Mouse (Mus musculus) thymus, postnatal 0 days (tissue): ENCODE results near the gene Ankrd11. TPM values are rescaled to one million over a fixed set of nuclear protein-coding genes. Genes with fewer than 3 reads are reported as not detected.
"Not testable (repeated sequence)": the region's sequence is repeated elsewhere in the genome, so short reads cannot be mapped to it uniquely, and the experiment has no call there.

Experiments used
- DNase-seq: peaks from one replicate; pipeline ENCODE4 v3.0.0-alpha.2; 2015; ENCODE audit warnings: low spot score
- polyA plus RNA-seq: library from polyadenylated mRNA; unstranded; fragments of >200 nt; fragmentation: Nextera tagmentation; extraction: Ambion mirVana; gene quantifications from 2 replicates; pipeline ENCODE4 v1.2.1, GENCODE M21; 2015

Gene Ankrd11
- 51.4 and 78.6 TPM in 2 replicates for polyA plus RNA-seq

DNA sequence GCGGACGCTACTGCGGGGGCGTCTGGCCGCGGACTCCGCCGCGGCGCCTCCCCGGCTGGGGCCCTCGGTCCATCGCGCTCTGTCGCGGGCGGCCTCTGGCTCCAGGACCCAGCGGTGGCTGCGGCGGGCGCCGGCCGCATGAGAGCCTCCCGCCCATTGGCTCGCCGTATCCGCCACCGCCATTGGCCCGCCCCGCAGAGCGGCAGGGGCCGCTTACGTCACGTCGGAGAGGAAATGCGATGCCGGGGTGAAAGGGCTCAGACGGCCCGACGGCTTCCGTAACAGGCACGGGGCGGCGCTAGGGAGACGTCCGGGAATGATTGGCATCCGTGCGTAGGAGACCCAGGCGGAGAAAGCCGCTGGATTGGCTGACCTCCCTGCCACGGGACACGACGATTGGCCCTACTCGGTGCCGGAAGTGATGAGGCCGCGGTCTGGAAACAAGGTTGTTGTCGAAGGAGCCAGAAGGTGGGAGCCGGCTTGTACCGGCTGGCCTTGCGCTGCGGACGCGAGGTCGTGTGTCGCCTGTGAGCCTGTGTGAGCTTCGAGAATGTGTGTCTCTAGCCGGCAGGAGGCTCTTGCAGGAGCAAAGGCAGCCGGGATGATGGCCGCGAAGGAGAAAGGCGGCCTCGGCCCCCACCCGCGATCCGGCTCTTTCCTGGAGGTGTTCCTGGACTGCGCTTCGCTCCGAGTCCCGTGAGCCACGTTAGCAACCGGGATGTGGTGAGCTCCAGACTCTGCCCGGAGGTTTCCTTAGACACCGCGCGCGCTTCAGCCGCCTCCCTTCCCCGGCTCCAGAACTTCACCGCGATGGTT, at the start of gene Ankrd11:
TSS of gene Ankrd11 (minus strand) at position 120 of the 816 bp plus-strand sequence.
- peak; percentile 100 for DNase-seq

DNA sequence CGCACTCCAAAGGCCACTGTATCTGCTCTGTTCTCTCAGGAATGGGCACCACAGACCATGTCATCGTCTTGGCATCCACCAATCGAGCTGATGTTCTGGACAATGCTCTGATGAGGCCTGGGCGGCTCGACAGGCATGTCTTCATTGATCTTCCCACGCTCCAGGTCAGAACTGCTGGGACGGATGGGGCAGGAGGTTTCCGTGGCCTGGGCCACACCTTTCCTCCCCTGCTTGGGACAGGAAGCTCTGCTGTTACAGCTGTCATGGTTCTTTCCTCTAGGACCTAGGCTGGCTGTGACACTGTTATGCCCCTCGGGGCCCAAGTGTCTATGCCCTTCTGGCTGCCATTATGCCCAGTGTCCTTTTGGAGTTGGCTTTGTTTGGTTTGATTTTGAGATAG, 45.2 kb upstream of the Ankrd11 start:
- DNase-seq = no peak

DNA sequence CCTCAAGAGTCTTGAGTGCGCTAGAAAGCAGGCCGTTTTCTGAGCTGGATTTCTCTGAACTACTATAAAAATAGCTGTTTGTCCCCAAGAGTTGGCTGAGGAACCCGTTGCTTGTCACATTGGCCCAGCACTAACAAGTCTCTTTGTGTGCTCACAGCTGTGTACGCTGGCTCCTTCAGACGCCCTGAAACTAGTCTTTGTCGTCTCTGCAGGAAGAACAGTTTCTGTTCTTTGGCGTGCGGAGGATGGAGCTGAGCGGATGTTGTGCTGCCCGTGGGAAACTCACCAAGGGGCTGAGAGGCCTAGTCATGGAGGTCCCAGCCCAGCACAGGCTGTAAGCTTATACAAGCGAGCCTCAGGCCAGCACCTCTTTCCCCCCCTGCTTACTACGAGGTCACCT, 41.5 kb upstream of the Ankrd11 start:
- DNase-seq = no peak

DNA sequence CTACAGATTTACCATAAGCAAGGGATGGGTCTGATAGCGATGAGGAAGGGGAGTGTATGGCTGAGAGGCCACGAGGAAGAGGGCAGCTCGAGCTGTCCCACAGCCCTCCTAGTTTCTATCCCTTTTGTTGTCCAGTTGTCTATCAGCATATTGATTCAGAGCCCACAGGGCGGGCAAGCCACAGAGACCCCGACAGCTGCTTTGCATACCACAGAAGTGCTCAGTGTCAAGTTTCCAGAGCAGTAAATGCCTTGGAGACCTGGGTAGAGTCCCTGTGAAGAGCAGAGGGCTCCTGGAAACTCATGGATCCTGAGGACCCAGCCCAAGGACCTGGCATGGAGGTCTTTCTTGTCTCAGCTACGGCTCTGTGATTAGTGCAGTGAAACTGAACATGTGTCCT, 40.9 kb upstream of the Ankrd11 start:
- no peak for DNase-seq

DNA sequence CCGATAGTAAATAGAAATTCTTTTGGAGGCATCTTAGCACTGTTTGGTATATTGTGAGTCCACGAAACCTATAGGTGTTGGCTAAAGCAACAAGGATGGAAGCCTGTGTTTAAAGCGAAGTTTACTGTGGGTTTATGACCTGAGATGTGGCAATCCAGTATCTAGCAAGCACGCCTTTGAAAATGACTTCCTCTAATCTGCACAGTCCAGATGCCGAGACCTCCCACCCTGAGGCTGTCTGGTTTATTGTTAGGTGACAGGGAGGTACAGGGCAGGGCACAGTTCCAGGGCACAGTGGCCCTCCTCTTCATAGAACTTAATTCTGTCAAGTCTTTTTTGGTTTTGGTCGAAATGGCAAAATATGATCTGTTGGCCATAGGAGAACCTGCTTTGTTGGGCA, 35.1 kb upstream of the Ankrd11 start:
- no peak for DNase-seq

DNA sequence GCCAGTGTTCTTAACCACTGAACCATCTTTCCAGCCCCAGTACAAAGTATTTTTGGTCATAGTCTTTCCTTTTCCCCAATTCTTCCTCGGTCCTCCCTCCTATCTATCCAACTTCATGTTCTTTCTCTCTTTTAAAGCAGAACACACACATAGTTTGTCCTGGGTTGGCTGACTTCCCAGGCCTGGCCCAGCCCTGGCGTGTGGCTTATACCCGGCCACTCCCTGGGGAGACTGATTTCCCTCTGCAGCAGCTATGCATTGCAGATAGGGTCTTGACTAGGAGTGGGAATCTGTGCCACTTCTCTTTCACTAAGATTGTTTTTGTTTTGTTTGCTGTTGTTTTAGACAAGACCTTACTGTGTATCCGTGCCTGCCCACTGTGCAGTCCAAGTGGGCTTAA, 29.1 kb upstream of the Ankrd11 start:
- DNase-seq = no peak

DNA sequence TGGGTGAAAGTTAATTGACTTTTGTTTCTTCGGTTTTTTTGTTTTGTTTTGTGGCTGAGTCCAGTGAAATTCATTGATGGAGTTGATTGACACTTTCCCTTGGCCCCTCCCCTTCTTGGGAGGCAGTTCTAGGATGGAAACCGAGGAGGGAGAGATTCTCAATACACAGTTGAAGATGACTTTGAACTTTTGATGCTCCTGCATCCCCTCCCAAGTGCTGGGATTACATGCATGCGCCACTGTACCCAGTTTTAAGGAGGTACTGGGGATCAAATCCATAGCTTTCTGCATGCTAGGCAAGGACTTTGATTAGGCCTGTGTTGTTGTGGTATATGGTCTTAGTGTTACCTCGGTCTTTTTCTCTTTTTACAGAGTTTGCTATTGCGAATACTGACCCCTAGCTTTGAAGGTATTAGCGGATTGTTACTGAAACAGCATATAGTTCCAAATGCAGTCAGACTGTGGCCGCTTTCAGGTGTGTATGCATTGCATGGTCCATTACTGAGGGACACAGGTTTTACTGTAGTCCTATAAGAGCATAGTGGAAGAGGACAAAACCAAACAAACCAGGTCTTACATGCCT, 24.1 kb upstream of the Ankrd11 start:
- no peak for DNase-seq

DNA sequence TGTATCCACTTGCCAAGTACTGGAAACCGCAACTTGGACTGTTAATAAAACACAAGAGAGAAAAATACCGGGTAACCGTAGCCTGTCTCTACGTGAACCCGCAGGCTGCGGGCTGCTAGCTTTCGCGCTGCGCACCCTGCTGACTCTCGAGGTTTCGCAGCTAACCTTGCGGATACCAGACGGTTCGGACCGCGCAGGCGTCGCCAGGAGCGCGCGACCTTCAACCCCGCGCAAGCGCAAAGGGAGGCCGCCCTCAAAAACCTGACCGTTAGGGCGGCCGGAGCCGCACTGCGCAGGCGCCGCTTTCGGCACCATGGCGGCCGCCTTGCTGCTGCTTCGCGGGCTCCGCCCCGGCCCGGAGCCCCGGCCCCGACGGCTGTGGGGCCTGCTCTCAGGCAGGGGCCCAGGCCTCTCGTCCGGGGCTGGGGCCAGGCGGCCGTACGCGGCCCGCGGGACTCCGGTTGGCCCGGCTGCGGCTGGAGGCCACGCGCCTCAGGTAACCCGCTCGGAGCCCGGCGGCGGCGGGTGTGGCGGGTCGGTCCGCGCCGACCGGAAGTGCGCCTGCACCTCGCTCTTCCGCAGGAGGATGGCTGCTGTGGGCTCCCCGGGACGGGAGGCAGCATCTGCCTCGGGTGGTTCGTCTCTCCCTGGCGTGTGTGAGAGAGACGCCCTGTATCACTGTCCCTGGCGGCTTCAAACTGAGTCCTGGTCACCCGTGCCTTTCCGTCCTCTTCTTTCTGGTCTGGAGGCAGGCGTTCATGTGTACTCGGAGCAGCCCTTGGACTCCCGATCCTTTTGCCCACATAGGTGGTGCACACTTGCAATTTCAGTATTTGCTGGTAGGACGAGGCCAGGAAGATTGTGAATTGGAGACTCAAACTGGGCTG, 23.4 kb upstream of the Ankrd11 start:
- peak; percentile 97 for DNase-seq

DNA sequence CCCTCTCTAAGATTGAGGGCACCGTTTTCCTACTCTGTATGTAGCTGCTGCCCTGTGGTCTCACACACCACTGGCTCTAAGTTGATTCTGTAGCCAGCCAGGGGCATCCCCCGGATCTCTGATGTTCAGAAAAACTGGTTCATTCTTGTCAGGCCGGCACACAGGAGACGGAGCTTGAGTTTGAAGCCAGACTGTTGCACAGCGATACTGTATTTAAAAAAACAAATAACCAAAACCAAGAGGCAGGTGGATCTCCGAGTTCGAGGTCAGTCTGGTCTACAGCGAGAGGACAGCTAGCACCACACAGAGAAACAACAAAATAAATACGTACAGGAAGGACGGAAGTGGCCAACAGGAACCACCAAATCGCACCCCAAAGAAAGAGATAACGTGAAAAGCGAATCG, 22.7 kb upstream of the Ankrd11 start:
- DNase-seq = no peak

DNA sequence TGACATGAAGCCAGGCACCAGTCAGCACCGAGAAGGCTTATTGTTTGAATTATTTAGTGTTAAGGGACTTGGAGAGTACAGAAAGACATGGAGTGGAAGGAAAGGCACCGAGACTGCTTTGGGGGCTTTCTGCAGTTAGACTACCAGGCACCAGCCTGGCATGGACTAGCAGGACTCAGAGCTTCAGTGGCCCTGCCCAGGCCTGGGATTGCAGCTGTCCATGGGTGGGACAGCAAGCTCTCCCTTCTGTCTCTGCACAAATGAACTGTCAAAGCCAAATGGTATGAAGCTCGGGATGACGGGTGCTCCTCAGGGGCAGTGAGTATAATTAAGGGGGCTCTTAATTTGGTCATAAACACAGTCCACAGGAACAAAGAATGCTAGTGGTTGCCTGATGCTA, 22.0 kb upstream of the Ankrd11 start:
- DNase-seq = no peak

DNA sequence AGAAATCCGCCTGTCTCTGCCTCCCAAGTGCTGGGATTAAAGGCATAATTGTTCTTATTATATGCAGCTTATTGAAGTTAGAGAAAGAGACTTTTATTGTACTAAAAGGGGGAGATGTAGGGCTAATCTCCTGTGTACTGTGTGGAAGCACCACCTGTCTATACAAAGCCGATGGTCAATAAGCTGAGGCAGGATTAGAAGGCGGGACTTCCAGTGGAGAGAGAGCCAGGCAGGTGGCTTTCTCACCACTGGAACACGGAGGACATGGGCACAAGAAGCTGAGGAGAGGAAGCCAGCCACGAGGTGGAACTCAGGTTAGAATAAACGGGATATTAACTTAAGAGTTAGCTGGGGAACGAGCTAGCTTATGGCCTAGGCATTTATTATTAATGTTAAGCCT, 20.6 kb upstream of the Ankrd11 start, which contains the start of gene Spg7:
TSS of gene Spg7 (plus strand) at position 222 of the 400 bp plus-strand sequence.
- no peak for DNase-seq

DNA sequence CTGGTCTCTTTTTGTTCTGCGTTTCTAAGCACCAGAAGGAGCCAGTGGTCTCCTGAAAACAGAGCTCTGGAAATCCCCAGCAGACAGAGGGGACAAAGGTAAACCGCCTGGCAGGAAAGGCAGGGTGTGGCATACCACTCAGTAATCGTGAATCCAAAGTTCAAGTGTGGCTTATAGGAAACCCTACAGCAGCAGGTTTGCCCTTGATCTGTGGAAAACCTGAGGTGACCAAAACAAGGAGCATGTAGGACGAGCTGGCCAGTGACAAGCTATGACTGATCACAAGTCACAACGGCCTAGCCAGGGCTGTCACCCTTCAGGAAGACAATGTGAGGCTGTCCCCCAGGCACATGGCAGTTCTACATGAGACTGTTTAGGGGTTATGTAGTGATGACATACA, 9.4 kb upstream of the Ankrd11 start:
- DNase-seq = no peak

DNA sequence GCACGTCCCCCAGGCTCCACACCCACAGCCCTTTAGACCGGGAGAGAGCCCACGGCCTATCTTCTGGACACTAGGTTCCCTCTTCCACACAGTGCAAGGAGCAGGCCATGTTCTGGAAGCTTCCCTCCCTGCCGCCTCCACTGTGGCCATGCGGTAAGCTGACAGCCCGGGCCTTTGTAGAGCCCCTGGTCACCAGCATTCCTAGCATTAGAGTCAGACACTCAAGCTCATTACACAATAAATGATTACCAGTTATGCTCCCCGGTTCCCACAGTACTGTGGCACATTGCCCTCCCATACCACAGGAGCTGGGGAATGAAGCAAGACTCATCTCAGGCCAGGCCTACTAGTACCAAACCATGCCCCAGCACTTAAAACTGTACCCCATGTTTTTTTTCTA, 6.3 kb upstream of the Ankrd11 start:
- DNase-seq = no peak

DNA sequence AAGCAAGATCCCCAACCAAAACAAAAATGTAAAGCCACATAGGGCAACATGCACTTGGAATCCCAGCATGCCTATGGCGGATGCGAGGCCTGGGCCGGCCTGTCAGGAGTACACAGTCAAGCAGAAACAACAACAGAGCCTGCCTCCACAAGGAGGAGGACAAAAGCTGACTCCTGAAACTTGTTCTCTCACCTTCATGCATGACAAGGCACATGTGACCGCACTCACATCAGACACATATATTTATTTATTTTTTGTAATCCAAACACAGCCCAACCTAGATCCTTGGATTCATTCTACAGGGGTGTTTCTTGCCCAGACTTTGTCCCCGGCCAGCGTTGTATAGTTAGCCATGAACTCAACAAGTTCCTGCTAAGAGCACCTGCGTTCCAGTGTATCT, 5.8 kb upstream of the Ankrd11 start:
- no peak for DNase-seq

DNA sequence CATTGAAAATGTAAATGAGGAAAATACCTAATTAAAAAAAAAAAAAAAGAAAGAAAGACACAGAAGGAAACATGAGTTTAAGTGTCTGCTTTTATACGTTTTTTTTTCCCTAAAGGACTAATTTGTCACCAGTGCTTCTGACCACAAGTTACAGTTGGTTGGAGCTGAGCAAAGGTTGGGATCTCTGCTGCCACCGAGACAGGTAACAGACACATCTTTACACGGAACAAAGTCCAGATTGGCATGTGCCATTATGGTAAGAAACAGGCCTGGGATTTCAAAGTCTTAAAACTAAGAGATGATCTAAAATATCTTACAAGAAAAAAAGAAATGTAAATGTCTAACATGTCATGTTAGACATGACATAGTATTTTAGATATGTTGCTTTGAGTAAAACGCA, 4.6 kb upstream of the Ankrd11 start:
- no peak for DNase-seq

DNA sequence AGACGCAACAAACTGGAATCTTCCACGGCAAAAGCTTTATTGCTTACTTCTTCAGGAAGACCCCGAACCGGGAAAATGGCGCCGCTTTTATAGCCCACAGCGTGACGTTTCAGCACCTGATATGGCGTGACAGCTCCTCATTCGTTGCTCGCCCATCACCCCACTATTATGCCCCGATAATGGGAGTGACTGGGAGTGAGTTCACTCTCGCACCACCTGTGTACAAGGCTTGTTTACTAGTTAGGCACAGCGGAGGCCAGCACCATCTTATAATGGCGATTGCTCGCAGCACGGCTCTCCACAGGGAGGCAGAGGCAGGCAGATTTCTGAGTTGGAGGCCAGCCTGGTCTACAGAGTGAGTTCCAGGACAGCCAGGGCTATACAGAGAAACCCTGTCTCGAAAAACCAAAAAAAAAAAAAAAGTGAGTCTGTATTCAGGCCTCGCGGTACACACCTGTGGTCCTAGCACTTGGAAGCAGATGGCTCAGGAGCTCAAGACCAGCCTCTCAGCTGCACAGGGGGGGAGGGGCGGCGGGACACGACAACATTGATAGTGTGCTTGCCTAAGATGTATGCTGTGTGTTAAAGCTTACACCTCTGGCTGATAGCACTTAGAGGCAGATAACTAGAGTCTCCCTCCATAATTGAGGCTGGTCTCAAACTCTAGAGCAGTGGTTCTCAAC, 2.8 kb upstream of the Ankrd11 start:
- not testable (repeated sequence) for DNase-seq

DNA sequence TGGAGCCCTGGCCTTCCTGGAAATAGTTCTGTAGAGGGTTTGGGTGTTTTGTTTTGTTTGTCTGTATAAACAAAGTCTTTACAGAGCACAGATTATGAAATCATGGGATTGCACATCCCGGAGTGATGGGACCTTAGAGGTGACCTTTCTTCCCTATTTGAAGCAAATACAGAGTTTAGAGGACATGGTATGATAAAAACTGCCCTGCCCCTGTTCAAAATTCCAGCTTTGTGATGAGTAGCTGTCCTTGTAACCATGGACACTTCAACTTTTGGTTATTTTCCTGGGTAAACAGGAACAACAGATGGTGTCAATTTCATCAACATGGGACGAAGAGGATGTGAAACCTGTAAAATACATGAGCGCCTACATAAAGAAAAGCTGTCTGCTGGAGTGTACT, 1.9 kb upstream of the Ankrd11 start:
- DNase-seq = no peak

DNA sequence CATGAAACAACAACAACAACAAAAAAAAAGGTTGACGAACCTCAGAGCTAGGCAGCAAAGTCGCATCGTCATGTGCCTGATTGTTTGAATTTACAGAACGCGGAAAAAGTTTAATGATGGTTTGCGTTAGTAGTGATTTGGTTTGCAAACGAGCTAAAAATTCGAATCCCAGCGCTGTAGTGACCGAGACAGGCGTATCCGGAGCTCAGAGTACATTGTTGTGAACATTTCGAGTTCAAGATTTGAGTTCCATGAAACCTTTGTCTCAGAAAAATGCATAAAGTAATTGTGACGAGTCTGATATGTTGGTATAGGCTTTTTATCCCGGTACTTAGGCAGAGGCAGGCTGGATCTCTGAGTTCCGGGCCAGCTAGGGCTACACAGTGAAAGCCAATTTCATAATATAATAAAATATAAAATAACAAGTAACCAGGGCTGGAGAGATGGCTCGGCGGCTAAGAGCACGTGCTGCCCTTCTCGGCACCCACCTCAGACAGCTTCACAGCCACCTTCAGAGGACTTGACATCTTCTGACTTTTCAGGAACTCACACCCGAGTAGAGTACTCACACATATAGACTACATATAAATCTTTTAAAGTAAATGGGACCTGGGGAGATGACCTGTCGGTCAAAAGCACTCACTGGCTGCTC, 1.0 kb upstream of the Ankrd11 start:
- no peak for DNase-seq

DNA sequence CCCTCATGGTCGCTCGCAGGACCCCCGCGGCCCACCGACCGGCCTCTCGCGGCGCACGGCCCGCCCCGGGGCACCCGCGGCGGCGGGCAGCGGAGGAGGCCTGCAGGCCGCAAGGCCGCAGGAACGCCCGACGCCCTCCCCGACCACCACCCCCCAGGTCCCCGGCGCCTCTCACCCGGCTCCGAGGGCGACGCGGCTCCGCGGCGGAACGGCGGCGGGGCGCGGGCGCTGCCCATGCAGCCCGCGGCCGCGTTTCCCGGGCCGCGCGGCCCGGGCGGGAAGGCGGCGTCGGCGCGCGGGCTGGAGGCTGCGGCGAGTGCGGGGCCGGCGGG, 337 bp downstream of the Ankrd11 start:
- no peak for DNase-seq

DNA sequence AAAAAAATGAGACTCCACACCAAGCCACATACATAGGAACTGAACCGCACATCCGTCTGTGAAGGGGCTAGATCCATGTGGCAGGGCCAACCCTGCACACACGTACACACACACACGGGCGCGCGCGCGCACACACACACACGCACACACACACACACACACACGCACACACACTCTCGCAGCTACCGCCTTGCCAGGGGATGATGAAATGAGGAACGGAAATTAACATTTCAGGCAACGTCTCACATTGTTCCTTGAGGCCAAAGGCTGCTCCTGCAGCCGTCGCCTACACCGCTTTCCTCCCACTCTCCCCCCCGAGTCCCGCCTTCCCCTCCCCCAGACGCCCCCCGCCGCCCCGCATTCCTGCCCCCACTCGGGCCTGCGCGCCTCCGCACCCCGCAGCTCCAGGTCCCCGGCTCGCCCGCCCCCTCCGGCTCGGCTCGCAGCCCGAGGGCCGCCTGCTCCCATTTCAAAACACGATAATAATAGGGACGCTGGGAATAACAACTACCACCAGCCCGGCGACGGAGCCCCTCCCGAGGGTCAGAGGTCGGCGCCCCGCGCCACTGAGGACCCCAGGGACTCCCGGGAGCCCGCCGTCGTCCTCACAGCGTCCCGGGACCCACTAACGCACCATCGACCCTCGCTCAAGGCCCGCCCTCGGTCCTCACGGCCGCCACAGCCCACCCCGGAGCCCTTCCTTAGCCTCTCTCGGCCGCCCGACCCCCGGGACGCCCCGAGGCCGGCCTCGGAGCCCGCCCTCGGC, 886 bp downstream of the Ankrd11 start:
- DNase-seq = peak; percentile 85
